Mouse (Mus musculus) lung, postnatal 10 days (tissue): Measurements from ENCODE around the gene Smim17.
"Not testable (repeated sequence)": the region's sequence is repeated elsewhere in the genome, so short reads cannot be mapped to it uniquely, and the experiment has no call there.

Experiments used
- DNase-seq: peaks from one replicate; pipeline ENCODE4 v3.0.0; 2021

Gene Smim17

GRCm38 (mm10) chr7:6419894-6420293 lies 21.4 kb downstream of the Smim17 start:
- DNase-seq: no peak

- DNase-seq: no peak
Measured at GRCm38 (mm10) chr7:6429381-6429780, 30.9 kb downstream of the Smim17 start.

- peak; percentile 22 for DNase-seq
Measured at GRCm38 (mm10) chr7:6430342-6430741, 31.8 kb downstream of the Smim17 start.

- no peak for DNase-seq
Measured at GRCm38 (mm10) chr7:6438388-6438787, 39.9 kb downstream of the Smim17 start, which contains the start of gene Olfr1344. Gene Olfr1344 (plus strand): TSS chr7:6438688.

GRCm38 (mm10) chr7:6441173-6441572 lies 42.7 kb downstream of the Smim17 start:
- no peak for DNase-seq

GRCm38 (mm10) chr7:6447771-6448170 lies 49.3 kb downstream of the Smim17 start:
- DNase-seq: no peak

GRCm38 (mm10) chr7:6455868-6456267 lies 57.4 kb downstream of the Smim17 start, which contains the start of gene Olfr1336:
Gene Olfr1336 (plus strand): TSS chr7:6456168.
- no peak for DNase-seq

- no peak for DNase-seq
Measured at GRCm38 (mm10) chr7:6456399-6456798, 57.9 kb downstream of the Smim17 start.

GRCm38 (mm10) chr7:6466951-6467350 lies 68.4 kb downstream of the Smim17 start, which contains the start of gene Olfr1346:
Gene Olfr1346 (plus strand): TSS chr7:6467101.
- no peak for DNase-seq

- not testable (repeated sequence) for DNase-seq
Measured at GRCm38 (mm10) chr7:6477633-6478032, 79.1 kb downstream of the Smim17 start.
